Mouse (Mus musculus): ENCODE data around the gene Tomm20. TPM values are rescaled to one million over a fixed set of nuclear protein-coding genes. Genes with fewer than 3 reads are reported as not detected.

Gene Tomm20
- polyA plus RNA-seq, 1 experiment = 131 TPM

- peak overlapping the region; percentile 2; the same call in 1 of the 2 replicates for H3K27ac ChIP-seq (ENCODE audit: control insufficient read depth, insufficient read depth, low read depth, low read length)
- H3K4me3 ChIP-seq (ENCODE audit: control insufficient read depth, low read depth, low read length) = no peak overlapping the region
- no peaks in the 10 kb centered on the region for H3K27me3 ChIP-seq (ENCODE audit: control insufficient read depth, insufficient read depth, low read length)
- no peaks in the 10 kb centered on the region; the same call in 1 of the 2 replicates for H3K4me1 ChIP-seq (ENCODE audit: control insufficient read depth, insufficient read depth, low read length)
- H3K36me3 ChIP-seq (ENCODE audit: control insufficient read depth, insufficient read depth, low read length) = no peaks in the 10 kb centered on the region
- no peak for TF ChIP-seq CTCF (IDR thresholded peaks at IDR 0.05; ENCODE audit: control insufficient read depth, insufficient read depth, insufficient replicate concordance, low read depth, low read length)
- TF ChIP-seq POLR2A (IDR thresholded peaks at IDR 0.05; ENCODE audit: control insufficient read depth, low read depth, low read length) = no peak
Measured at GRCm38 (mm10) chr8:126913241-126914106, 32.2 kb downstream of the Tomm20 start.

- H3K27ac ChIP-seq (ENCODE audit: control insufficient read depth, insufficient read depth, low read depth, low read length) = no peak overlapping the region
- TF ChIP-seq CTCF (IDR thresholded peaks at IDR 0.05; ENCODE audit: control insufficient read depth, insufficient read depth, insufficient replicate concordance, low read depth, low read length) (no peak), POLR2A (IDR thresholded peaks at IDR 0.05; ENCODE audit: control insufficient read depth, low read depth, low read length) (no peak)
- no peaks in the 10 kb centered on the region for H3K4me1 ChIP-seq (ENCODE audit: control insufficient read depth, insufficient read depth, low read length)
- no peaks in the 10 kb centered on the region for H3K27me3 ChIP-seq (ENCODE audit: control insufficient read depth, insufficient read depth, low read length)
- H3K4me3 ChIP-seq (ENCODE audit: control insufficient read depth, low read depth, low read length) = no peak overlapping the region
- no peaks in the 10 kb centered on the region for H3K36me3 ChIP-seq (ENCODE audit: control insufficient read depth, insufficient read depth, low read length)
Measured at GRCm38 (mm10) chr8:126909371-126909802, 36.3 kb downstream of the Tomm20 start.

GRCm38 (mm10) chr8:126908805-126909204, 36.8 kb downstream of the Tomm20 start:
- Histone ChIP-seq H3K27ac (ENCODE audit: control insufficient read depth, insufficient read depth, low read depth, low read length) (no peak overlapping the region), H3K27me3 (ENCODE audit: control insufficient read depth, insufficient read depth, low read length) (no peaks in the 10 kb centered on the region), H3K36me3 (ENCODE audit: control insufficient read depth, insufficient read depth, low read length) (no peaks in the 10 kb centered on the region), H3K4me3 (ENCODE audit: control insufficient read depth, low read depth, low read length) (no peak overlapping the region), H3K4me1 (ENCODE audit: control insufficient read depth, insufficient read depth, low read length) (no peaks in the 10 kb centered on the region)
- TF ChIP-seq POLR2A (IDR thresholded peaks at IDR 0.05; ENCODE audit: control insufficient read depth, low read depth, low read length) (no peak), CTCF (IDR thresholded peaks at IDR 0.05; ENCODE audit: control insufficient read depth, insufficient read depth, insufficient replicate concordance, low read depth, low read length) (no peak)

- Histone ChIP-seq H3K4me3 (ENCODE audit: control insufficient read depth, low read depth, low read length) (no peak overlapping the region), H3K4me1 (ENCODE audit: control insufficient read depth, insufficient read depth, low read length) (no peaks in the 10 kb centered on the region), H3K27me3 (ENCODE audit: control insufficient read depth, insufficient read depth, low read length) (no peaks in the 10 kb centered on the region), H3K27ac (ENCODE audit: control insufficient read depth, insufficient read depth, low read depth, low read length) (no peak overlapping the region), H3K36me3 (ENCODE audit: control insufficient read depth, insufficient read depth, low read length) (no peaks in the 10 kb centered on the region)
- TF ChIP-seq POLR2A (IDR thresholded peaks at IDR 0.05; ENCODE audit: control insufficient read depth, low read depth, low read length) = no peak
- TF ChIP-seq CTCF (IDR thresholded peaks at IDR 0.05; ENCODE audit: control insufficient read depth, insufficient read depth, insufficient replicate concordance, low read depth, low read length) = no peak
Measured at GRCm38 (mm10) chr8:126907968-126908367, 37.7 kb downstream of the Tomm20 start.

- no peak overlapping the region for H3K27ac ChIP-seq (ENCODE audit: control insufficient read depth, insufficient read depth, low read depth, low read length)
- TF ChIP-seq POLR2A (IDR thresholded peaks at IDR 0.05; ENCODE audit: control insufficient read depth, low read depth, low read length) (no peak), CTCF (IDR thresholded peaks at IDR 0.05; ENCODE audit: control insufficient read depth, insufficient read depth, insufficient replicate concordance, low read depth, low read length) (no peak)
- no peak overlapping the region for H3K4me3 ChIP-seq (ENCODE audit: control insufficient read depth, low read depth, low read length)
- no peaks in the 10 kb centered on the region for H3K27me3 ChIP-seq (ENCODE audit: control insufficient read depth, insufficient read depth, low read length)
- H3K4me1 ChIP-seq (ENCODE audit: control insufficient read depth, insufficient read depth, low read length) = no peaks in the 10 kb centered on the region
- no peaks in the 10 kb centered on the region for H3K36me3 ChIP-seq (ENCODE audit: control insufficient read depth, insufficient read depth, low read length)
Measured at GRCm38 (mm10) chr8:126907374-126907773, 38.3 kb downstream of the Tomm20 start.

- H3K4me1 ChIP-seq (ENCODE audit: control insufficient read depth, insufficient read depth, low read length) = no peaks in the 10 kb centered on the region
- H3K27ac ChIP-seq (ENCODE audit: control insufficient read depth, insufficient read depth, low read depth, low read length) = no peak overlapping the region
- no peak for TF ChIP-seq POLR2A (IDR thresholded peaks at IDR 0.05; ENCODE audit: control insufficient read depth, low read depth, low read length)
- no peak for TF ChIP-seq CTCF (IDR thresholded peaks at IDR 0.05; ENCODE audit: control insufficient read depth, insufficient read depth, insufficient replicate concordance, low read depth, low read length)
- H3K36me3 ChIP-seq (ENCODE audit: control insufficient read depth, insufficient read depth, low read length) = no peaks in the 10 kb centered on the region
- H3K27me3 ChIP-seq (ENCODE audit: control insufficient read depth, insufficient read depth, low read length) = no peaks in the 10 kb centered on the region
- H3K4me3 ChIP-seq (ENCODE audit: control insufficient read depth, low read depth, low read length) = no peak overlapping the region
Measured at GRCm38 (mm10) chr8:126905387-126905786, 40.3 kb downstream of the Tomm20 start.

GRCm38 (mm10) chr8:126903927-126904326, 41.7 kb downstream of the Tomm20 start:
- Histone ChIP-seq H3K4me1 (ENCODE audit: control insufficient read depth, insufficient read depth, low read length) (no peaks in the 10 kb centered on the region), H3K27me3 (ENCODE audit: control insufficient read depth, insufficient read depth, low read length) (no peaks in the 10 kb centered on the region), H3K4me3 (ENCODE audit: control insufficient read depth, low read depth, low read length) (no peak overlapping the region), H3K36me3 (ENCODE audit: control insufficient read depth, insufficient read depth, low read length) (no peaks in the 10 kb centered on the region), H3K27ac (ENCODE audit: control insufficient read depth, insufficient read depth, low read depth, low read length) (no peak overlapping the region)
- TF ChIP-seq POLR2A (IDR thresholded peaks at IDR 0.05; ENCODE audit: control insufficient read depth, low read depth, low read length) (no peak), CTCF (IDR thresholded peaks at IDR 0.05; ENCODE audit: control insufficient read depth, insufficient read depth, insufficient replicate concordance, low read depth, low read length) (no peak)
